Mouse (Mus musculus): ENCODE results near the gene Btn1a1. TPM values are rescaled to one million over a fixed set of nuclear protein-coding genes. Genes with fewer than 3 reads are reported as not detected.

Gene Btn1a1
- polyA plus RNA-seq, 1 experiment from 2014 or later: not detected

DNA sequence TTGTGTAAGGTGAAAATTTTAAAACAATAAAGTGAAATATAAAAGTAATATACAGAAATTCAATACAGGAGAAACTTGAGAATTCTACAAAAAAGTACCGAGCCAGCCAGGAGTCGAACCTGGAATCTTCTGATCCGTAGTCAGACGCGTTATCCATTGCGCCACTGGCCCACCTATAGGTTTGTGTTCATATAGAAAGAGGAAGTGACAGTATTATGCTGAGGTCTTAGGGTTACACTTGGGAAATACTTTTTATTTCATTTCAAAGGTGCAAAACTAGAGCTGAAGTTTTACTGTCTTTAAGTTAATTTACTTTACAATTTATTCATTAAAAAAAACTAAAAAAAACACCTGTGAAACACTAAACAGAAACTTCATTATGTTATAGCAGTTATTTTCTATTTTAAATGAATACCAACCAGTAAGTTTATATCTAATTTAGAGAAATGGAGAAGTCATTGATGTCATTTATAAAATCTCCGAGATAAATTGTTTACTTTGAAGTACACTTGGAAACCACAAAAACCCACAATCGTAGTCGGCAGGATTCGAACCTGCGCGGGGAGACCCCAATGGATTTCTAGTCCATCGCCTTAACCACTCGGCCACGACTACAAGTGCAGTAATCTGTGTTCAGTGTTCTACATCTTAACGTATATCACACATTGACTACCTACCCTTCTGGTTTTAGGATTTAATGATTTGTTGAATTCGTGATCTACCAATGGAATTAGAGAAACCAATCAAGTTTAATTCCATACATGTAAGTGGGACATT lies 34.9 kb upstream of the Btn1a1 start:
- H3K9ac ChIP-seq: no peak overlapping the region
- no peak overlapping the region for H3K27ac ChIP-seq (replicated peaks)
- WGBS: 4% methylated on average over 17 of the region's 17 CpGs
- no peak overlapping the region for H3K4me2 ChIP-seq (replicated peaks)
- H3K4me3 ChIP-seq (replicated peaks): no peak overlapping the region
- no peaks in the 10 kb centered on the region for H3K9me3 ChIP-seq (replicated peaks)
- peaks cover 22% of the 10 kb centered on the region; the same call in 1 of the 2 replicates for H3K4me1 ChIP-seq
- H3K36me3 ChIP-seq: no peaks in the 10 kb centered on the region
- 0 out of 2 replicates have a peak, but pooled peaks have one; percentile 50 for ATAC-seq (ENCODE audit: insufficient number of reproducible peaks, low FRiP score, low TSS enrichment, low read depth)
- H3K27me3 ChIP-seq: no peaks in the 10 kb centered on the region

DNA sequence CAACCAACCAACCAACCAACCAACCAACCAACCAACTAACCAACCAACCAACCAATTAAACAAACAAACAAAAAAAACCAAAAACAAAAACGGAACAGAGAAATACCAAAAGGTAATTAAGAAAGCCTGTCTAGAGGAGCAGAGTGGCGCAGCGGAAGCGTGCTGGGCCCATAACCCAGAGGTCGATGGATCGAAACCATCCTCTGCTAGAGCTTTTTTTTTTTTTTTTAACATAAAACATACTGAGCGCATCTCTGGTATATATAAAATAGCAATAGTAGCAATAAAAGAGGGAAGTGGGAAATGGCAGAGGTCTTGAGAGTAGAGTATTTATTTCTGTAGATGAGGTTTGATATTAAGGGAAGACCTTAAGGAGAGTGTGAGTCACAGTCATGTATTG lies 34.2 kb upstream of the Btn1a1 start:
- H3K36me3 ChIP-seq: no peaks in the 10 kb centered on the region
- peaks cover 15% of the 10 kb centered on the region; the same call in 1 of the 2 replicates for H3K4me1 ChIP-seq
- 11% methylated on average over 7 of the region's 7 CpGs for WGBS
- ATAC-seq (ENCODE audit: insufficient number of reproducible peaks, low FRiP score, low TSS enrichment, low read depth): no peak
- no peak overlapping the region for H3K4me3 ChIP-seq (replicated peaks)
- no peaks in the 10 kb centered on the region for H3K9me3 ChIP-seq (replicated peaks)
- no peak overlapping the region for H3K4me2 ChIP-seq (replicated peaks)
- H3K27me3 ChIP-seq: no peaks in the 10 kb centered on the region
- no peak overlapping the region for H3K9ac ChIP-seq
- no peak overlapping the region for H3K27ac ChIP-seq (replicated peaks)

DNA sequence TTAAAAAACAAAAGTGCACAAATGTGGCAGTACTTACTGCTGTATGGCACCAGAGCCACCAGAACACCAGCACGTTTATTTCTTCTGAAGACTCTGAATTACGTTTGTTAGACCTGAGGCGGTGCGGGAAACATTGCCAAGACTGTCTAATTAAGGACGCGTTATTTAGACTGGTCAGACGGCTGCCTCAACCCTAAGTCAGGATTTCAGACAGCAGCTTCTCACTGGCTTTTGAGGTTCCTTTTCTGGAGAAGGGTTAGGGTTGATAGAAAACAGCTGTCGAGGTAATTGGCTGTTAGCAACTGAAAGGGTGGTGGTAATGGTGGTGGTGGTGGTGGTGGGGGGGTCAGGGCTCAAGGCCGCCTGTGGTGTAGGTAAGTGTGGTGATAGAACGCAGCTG lies 33.0 kb upstream of the Btn1a1 start:
- Histone ChIP-seq H3K4me2 (replicated peaks) (peak overlapping the region; percentile 41), H3K27ac (replicated peaks) (no peak overlapping the region), H3K4me3 (replicated peaks) (peak overlapping the region; percentile 34), H3K9me3 (replicated peaks) (no peaks in the 10 kb centered on the region), H3K36me3 (no peaks in the 10 kb centered on the region), H3K9ac (no peak overlapping the region), H3K27me3 (no peaks in the 10 kb centered on the region), H3K4me1 (peaks cover 13% of the 10 kb centered on the region; the same call in 1 of the 2 replicates)
- 4% methylated on average over 10 of the region's 10 CpGs for WGBS
- no peak for ATAC-seq (ENCODE audit: insufficient number of reproducible peaks, low FRiP score, low TSS enrichment, low read depth)

DNA sequence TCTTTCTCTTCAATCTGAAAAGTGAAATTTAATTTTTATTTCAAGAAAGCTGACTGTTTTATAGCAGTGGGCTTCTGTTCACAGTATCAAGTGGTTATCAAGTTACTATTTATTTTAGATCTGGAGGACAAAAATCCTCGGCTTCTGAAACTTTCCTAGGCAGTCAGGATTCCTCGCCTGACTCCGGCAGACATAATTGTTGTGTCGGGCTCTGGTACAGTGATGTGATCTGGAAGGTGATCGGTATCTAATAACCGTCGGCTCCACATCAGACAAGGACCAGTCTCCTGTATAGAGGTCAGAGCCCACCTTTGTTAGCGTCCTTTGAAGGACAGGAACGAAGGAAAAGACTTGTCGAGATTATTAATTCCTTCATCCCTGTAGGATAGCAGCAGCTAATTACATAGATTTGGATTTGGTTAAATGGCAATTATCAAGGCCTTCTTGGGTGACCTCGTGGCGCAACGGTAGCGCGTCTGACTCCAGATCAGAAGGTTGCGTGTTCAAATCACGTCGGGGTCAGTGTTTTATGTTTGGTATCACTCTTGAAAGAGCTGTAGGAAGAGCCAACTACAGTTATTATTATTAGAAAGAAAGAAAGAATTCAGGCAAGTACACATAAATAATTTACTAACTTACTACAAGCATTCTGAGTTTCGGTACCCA lies 32.1 kb upstream of the Btn1a1 start:
- H3K9ac ChIP-seq: no peak overlapping the region
- H3K36me3 ChIP-seq: no peaks in the 10 kb centered on the region
- WGBS: 6% methylated on average over 19 of the region's 19 CpGs
- no peaks in the 10 kb centered on the region for H3K9me3 ChIP-seq (replicated peaks)
- H3K4me2 ChIP-seq (replicated peaks): peak overlapping the region; percentile 41
- H3K27ac ChIP-seq (replicated peaks): no peak overlapping the region
- H3K4me1 ChIP-seq: peaks cover 11% of the 10 kb centered on the region; the same call in 1 of the 2 replicates
- no peak for ATAC-seq (ENCODE audit: insufficient number of reproducible peaks, low FRiP score, low TSS enrichment, low read depth)
- no peaks in the 10 kb centered on the region for H3K27me3 ChIP-seq
- H3K4me3 ChIP-seq (replicated peaks): peak overlapping the region; percentile 34

DNA sequence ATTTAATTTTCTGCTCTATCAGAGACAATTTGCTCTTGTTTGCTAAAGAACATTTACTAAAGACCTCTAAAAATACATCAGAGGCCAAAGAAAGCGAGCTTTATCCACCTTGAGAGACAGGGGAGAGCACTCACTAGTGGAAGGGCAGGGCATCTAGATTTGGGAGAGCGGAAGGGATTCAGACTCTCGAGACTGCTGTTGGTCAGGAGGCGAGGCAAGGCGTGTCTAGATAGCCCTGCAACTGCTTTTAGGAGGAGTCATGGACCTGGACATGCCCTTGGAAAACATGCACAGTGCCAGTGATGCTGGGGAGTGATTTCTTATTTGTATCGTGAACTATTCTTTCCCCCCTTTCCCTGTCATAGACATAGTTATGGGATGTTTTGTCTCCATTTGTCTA lies 29.8 kb upstream of the Btn1a1 start:
- Histone ChIP-seq H3K36me3 (no peaks in the 10 kb centered on the region), H3K4me2 (replicated peaks) (no peak overlapping the region), H3K4me3 (replicated peaks) (no peak overlapping the region), H3K27ac (replicated peaks) (no peak overlapping the region), H3K9ac (no peak overlapping the region), H3K27me3 (no peaks in the 10 kb centered on the region), H3K9me3 (replicated peaks) (no peaks in the 10 kb centered on the region), H3K4me1 (peaks cover 16% of the 10 kb centered on the region; the same call in 1 of the 2 replicates)
- 71% methylated on average over 6 of the region's 6 CpGs for WGBS
- ATAC-seq (ENCODE audit: insufficient number of reproducible peaks, low FRiP score, low TSS enrichment, low read depth): no peak

DNA sequence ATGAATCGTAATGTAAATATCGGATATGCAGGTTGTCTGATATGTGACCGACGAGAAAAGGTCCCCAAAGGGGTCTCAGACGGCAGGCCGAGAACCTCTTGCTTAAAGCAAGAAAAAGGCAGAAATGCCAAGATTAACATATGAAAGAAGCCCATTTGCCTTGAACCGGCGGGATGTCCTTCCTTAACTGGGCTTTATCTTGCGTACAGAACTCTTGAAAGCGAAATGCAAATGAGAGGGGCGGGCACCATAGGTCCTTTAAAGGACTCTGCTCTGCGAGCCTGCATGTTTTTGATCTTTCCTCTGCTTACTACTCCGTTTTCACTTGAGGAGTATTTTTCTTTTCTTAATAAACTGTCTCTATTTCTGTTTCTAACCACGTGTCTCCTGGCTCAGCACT lies 26.3 kb upstream of the Btn1a1 start:
- no peak overlapping the region for H3K27ac ChIP-seq (replicated peaks)
- H3K4me2 ChIP-seq (replicated peaks): peak overlapping the region; percentile 37; the same call in 1 of the 2 replicates
- H3K4me3 ChIP-seq (replicated peaks): peak overlapping the region; percentile 27
- H3K4me1 ChIP-seq: 0 out of 2 replicates have a peak, but pooled peaks cover 5% of the 10 kb centered on the region
- ATAC-seq (ENCODE audit: insufficient number of reproducible peaks, low FRiP score, low TSS enrichment, low read depth): no peak
- 10% methylated on average over 14 of the region's 14 CpGs for WGBS
- no peak overlapping the region for H3K9ac ChIP-seq
- no peaks in the 10 kb centered on the region for H3K27me3 ChIP-seq
- H3K36me3 ChIP-seq: no peaks in the 10 kb centered on the region
- H3K9me3 ChIP-seq (replicated peaks): no peaks in the 10 kb centered on the region

DNA sequence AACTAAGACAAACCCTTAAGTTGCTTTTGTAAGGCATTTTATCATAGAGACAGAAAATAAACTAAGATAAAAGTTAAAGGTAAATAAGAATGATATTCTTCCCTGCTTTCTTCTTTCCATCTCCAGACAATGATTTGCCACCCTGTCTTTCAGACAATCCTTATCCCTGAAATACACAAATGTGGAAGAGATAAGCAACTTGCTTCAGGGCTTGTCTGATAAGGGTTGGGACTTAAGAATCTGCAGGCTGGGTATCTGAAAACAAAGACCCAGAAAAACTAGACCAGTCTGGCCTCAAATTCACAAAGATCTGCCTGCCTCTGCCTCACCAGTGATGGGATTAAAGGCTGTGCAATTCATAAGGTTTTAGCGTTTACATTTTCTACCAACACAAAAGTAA lies 25.6 kb upstream of the Btn1a1 start:
- Histone ChIP-seq H3K27me3 (no peaks in the 10 kb centered on the region), H3K4me1 (0 out of 2 replicates have a peak, but pooled peaks cover 5% of the 10 kb centered on the region), H3K4me3 (replicated peaks) (no peak overlapping the region), H3K9ac (no peak overlapping the region), H3K27ac (replicated peaks) (no peak overlapping the region), H3K36me3 (no peaks in the 10 kb centered on the region), H3K4me2 (replicated peaks) (no peak overlapping the region), H3K9me3 (replicated peaks) (no peaks in the 10 kb centered on the region)
- no peak for ATAC-seq (ENCODE audit: insufficient number of reproducible peaks, low FRiP score, low TSS enrichment, low read depth)
- WGBS: 16% methylated on average over 1 of the region's 1 CpGs

DNA sequence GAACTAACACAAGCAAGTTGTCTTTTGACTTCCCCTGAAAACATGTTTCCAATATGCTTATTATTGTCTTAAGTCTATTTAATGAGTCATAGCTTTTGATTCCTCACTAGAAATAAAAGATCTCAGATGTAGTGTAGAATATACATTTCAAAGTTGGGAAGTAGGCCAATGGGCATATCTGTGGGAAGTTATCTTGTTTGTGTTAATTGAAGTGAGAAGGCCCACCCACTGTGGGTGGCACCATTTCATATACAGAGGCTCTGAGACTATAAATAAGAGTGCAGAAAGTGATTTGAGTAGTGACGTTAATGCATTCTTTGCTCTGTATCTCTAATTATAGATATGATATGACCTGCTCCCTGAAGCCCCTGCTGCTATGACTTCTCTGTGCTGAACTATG lies 25.2 kb upstream of the Btn1a1 start:
- H3K27ac ChIP-seq (replicated peaks): no peak overlapping the region
- H3K27me3 ChIP-seq: no peaks in the 10 kb centered on the region
- 61% methylated on average over 1 of the region's 1 CpGs for WGBS
- H3K9me3 ChIP-seq (replicated peaks): no peaks in the 10 kb centered on the region
- no peak for ATAC-seq (ENCODE audit: insufficient number of reproducible peaks, low FRiP score, low TSS enrichment, low read depth)
- H3K4me1 ChIP-seq: 0 out of 2 replicates have a peak, but pooled peaks cover 5% of the 10 kb centered on the region
- no peaks in the 10 kb centered on the region for H3K36me3 ChIP-seq
- no peak overlapping the region for H3K4me2 ChIP-seq (replicated peaks)
- H3K4me3 ChIP-seq (replicated peaks): no peak overlapping the region
- H3K9ac ChIP-seq: no peak overlapping the region

DNA sequence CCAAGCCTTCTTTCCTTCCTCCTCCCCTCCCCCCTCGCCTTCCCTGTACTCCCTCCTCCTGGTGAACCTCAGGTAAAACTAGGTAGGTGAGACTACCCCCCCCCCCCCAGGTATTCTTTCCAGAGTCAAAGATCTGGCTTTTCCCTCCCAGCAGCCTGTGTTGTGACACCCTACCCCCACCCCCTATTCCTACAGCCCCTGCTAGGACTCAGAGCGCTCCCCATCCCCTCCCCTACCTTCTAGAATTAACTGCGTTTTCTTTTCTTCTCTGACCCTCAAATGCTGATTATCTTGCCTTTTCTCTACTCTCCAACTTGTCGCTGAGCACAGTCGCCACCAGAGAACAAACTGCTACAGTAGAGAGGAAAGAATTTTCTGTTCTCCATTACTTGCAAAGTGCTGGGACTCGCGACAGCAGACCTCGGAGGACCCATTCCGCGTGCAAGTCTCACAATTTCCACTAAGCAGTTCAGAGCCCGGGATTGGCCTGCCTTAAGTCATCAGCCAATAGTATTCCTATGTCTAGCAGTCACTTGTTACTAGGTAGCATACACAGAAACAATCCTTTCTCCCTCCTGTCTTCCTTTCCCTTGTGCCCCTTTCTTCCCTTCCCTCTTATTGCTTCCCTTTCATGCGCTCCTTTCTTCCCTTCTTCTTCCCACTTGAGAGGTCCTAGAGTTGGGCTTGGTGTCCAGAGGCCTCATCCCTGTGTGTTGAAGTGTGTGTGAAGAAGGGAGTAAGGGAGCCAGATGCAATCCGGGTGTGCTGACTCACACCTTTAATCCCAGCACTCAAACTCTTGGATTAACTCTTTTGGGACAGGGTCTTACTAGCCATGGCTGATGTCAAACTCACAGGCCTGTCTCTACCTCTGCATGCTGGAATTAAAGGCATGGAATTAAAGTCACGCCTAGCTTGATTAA lies 23.0 kb upstream of the Btn1a1 start, which contains the start of gene Btn2a2:
Gene Btn2a2, minus strand, starts transcription at position 458 of the 923 bp plus-strand sequence.
- ATAC-seq (ENCODE audit: insufficient number of reproducible peaks, low FRiP score, low TSS enrichment, low read depth): peak; percentile 94
- no peaks in the 10 kb centered on the region for H3K27me3 ChIP-seq
- H3K4me1 ChIP-seq: 0 out of 2 replicates have a peak, but pooled peaks cover 5% of the 10 kb centered on the region
- peak within 1 kb of the TSS; percentile 75 for H3K4me2 ChIP-seq (replicated peaks)
- H3K27ac ChIP-seq (replicated peaks): no peak within 1 kb of the TSS
- H3K4me3 ChIP-seq (replicated peaks): peak within 1 kb of the TSS; percentile 46
- WGBS: 2% methylated on average over 13 of the region's 14 CpGs
- H3K36me3 ChIP-seq: no peaks in the 10 kb centered on the region
- no peaks in the 10 kb centered on the region for H3K9me3 ChIP-seq (replicated peaks)
- H3K9ac ChIP-seq: no peak within 1 kb of the TSS

DNA sequence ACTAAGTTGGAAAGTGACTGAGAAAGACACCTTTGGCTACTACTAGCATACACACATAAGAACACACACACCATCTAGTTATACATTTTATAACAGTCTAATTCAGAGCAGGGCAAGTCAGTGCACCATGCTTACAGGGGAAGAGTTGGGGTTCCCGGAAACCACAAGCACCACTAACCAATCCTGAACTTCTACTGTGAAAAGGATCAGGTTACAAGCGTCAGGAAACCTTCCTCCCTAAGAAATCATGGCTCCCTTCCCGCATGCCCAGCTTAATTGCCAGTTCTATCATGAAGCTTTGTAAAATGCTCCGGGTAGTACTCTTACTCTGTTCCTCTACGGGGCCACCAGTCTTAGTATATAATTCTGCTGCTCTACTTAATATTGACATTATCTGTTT lies 19.6 kb upstream of the Btn1a1 start:
- Histone ChIP-seq H3K4me1 (no peaks in the 10 kb centered on the region), H3K27me3 (no peaks in the 10 kb centered on the region), H3K4me3 (replicated peaks) (no peak overlapping the region), H3K27ac (replicated peaks) (no peak overlapping the region), H3K9ac (no peak overlapping the region), H3K36me3 (no peaks in the 10 kb centered on the region), H3K9me3 (replicated peaks) (no peaks in the 10 kb centered on the region), H3K4me2 (replicated peaks) (no peak overlapping the region)
- 35% methylated on average over 5 of the region's 5 CpGs for WGBS
- no peak for ATAC-seq (ENCODE audit: insufficient number of reproducible peaks, low FRiP score, low TSS enrichment, low read depth)

DNA sequence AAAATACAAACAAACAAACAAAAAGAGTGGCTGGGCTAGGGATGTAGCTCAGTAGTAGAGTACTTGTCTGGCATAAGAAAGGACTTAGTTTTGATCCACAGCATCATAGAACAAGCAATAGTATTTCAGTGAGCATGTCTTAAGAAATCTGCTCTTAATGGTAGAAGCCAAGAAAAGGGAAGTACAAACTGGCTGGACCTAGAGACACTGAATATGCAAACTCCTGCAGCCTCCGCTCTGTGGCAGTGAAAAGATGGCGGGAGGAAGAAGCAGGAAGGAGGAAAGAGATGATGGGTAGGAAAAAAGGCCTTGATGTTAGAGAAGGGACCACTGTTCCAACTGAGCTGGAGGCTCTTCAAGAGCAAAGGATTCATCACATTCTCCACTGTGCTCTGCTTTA lies 17.5 kb upstream of the Btn1a1 start:
- no peak overlapping the region for H3K4me2 ChIP-seq (replicated peaks)
- no peaks in the 10 kb centered on the region for H3K4me1 ChIP-seq
- no peaks in the 10 kb centered on the region for H3K36me3 ChIP-seq
- no peak overlapping the region for H3K4me3 ChIP-seq (replicated peaks)
- 88% methylated on average over 2 of the region's 2 CpGs for WGBS
- no peak overlapping the region for H3K9ac ChIP-seq
- no peak for ATAC-seq (ENCODE audit: insufficient number of reproducible peaks, low FRiP score, low TSS enrichment, low read depth)
- H3K9me3 ChIP-seq (replicated peaks): no peaks in the 10 kb centered on the region
- no peak overlapping the region for H3K27ac ChIP-seq (replicated peaks)
- no peaks in the 10 kb centered on the region for H3K27me3 ChIP-seq

Measured in embryonic facial prominence, embryonic 15.5 days (tissue).